Mouse (Mus musculus): ENCODE results near the gene Pqlc3. TPM values are rescaled to one million over a fixed set of nuclear protein-coding genes. Genes with fewer than 3 reads are reported as not detected.
A peak's percentile ranks its signal among the peaks of the same experiment; 100 is the strongest.

Pqlc3 gene
- 10.3 and 12.6 TPM in 2 replicates for polyA plus RNA-seq (2015; fragmentation: Nextera tagmentation; extraction: Ambion mirVana)

GRCm38 (mm10) chr12:16999739-17000497 lies at the start of gene Pqlc3:
Pqlc3 (minus strand) TSS chr12:17000408.
- Histone ChIP-seq H3K4me3 (replicated peaks) (peak within 1 kb of the TSS; percentile 56), H3K9me3 (no peaks in the 10 kb centered on the region), H3K9ac (peak within 1 kb of the TSS; percentile 39), H3K27me3 (replicated peaks) (no peaks in the 10 kb centered on the region), H3K4me1 (replicated peaks) (peaks cover 12% of the 10 kb centered on the region), H3K4me2 (replicated peaks) (peak within 1 kb of the TSS; percentile 83), H3K36me3 (no peaks in the 10 kb centered on the region; the same call in 1 of the 2 replicates), H3K27ac (peak within 1 kb of the TSS; percentile 66; the same call in 1 of the 2 replicates)
- WGBS = 1% methylated on average over 57 of the region's 57 CpGs
- peak; percentile 99 for ATAC-seq

- 97% methylated on average over 1 of the region's 1 CpGs for WGBS
- Histone ChIP-seq H3K27ac (no peak overlapping the region), H3K4me2 (replicated peaks) (no peak overlapping the region), H3K9me3 (no peaks in the 10 kb centered on the region), H3K9ac (no peak overlapping the region), H3K36me3 (no peaks in the 10 kb centered on the region), H3K27me3 (replicated peaks) (no peaks in the 10 kb centered on the region), H3K4me3 (replicated peaks) (no peak overlapping the region), H3K4me1 (replicated peaks) (no peaks in the 10 kb centered on the region)
- no peak for ATAC-seq
These were observed 49.6 kb upstream of the Pqlc3 start for GRCm38 (mm10) chr12:17049796-17050195.

GRCm38 (mm10) chr12:17048979-17049612 lies 48.9 kb upstream of the Pqlc3 start:
- ATAC-seq = no peak
- no peaks in the 10 kb centered on the region for H3K36me3 ChIP-seq
- H3K9me3 ChIP-seq = no peaks in the 10 kb centered on the region
- H3K4me1 ChIP-seq (replicated peaks) = no peaks in the 10 kb centered on the region
- no peaks in the 10 kb centered on the region for H3K27me3 ChIP-seq (replicated peaks)
- no peak overlapping the region for H3K4me3 ChIP-seq (replicated peaks)
- H3K4me2 ChIP-seq (replicated peaks) = no peak overlapping the region
- 76% methylated on average over 7 of the region's 7 CpGs for WGBS
- no peak overlapping the region for H3K27ac ChIP-seq
- H3K9ac ChIP-seq = no peak overlapping the region

- H3K4me3 ChIP-seq (replicated peaks) = no peak overlapping the region
- ATAC-seq = no peak
- 48% methylated on average over 5 of the region's 5 CpGs for WGBS
- no peaks in the 10 kb centered on the region for H3K4me1 ChIP-seq (replicated peaks)
- no peak overlapping the region for H3K27ac ChIP-seq
- H3K36me3 ChIP-seq = no peaks in the 10 kb centered on the region
- H3K9ac ChIP-seq = no peak overlapping the region
- no peak overlapping the region for H3K4me2 ChIP-seq (replicated peaks)
- no peaks in the 10 kb centered on the region for H3K27me3 ChIP-seq (replicated peaks)
- H3K9me3 ChIP-seq = no peaks in the 10 kb centered on the region
These were observed 43.1 kb upstream of the Pqlc3 start for GRCm38 (mm10) chr12:17043311-17043710.

GRCm38 (mm10) chr12:17040567-17040966 lies 40.4 kb upstream of the Pqlc3 start:
- ATAC-seq = no peak
- no peak overlapping the region for H3K4me2 ChIP-seq (replicated peaks)
- no peak overlapping the region for H3K9ac ChIP-seq
- no peaks in the 10 kb centered on the region for H3K4me1 ChIP-seq (replicated peaks)
- 24% methylated on average over 1 of the region's 1 CpGs for WGBS
- no peaks in the 10 kb centered on the region for H3K9me3 ChIP-seq
- no peak overlapping the region for H3K4me3 ChIP-seq (replicated peaks)
- no peak overlapping the region for H3K27ac ChIP-seq
- no peaks in the 10 kb centered on the region for H3K36me3 ChIP-seq
- H3K27me3 ChIP-seq (replicated peaks) = no peaks in the 10 kb centered on the region

GRCm38 (mm10) chr12:17039415-17039814 lies 39.2 kb upstream of the Pqlc3 start:
- H3K9ac ChIP-seq = no peak overlapping the region
- no peak overlapping the region for H3K4me2 ChIP-seq (replicated peaks)
- no peaks in the 10 kb centered on the region for H3K36me3 ChIP-seq
- no peak overlapping the region for H3K27ac ChIP-seq
- H3K9me3 ChIP-seq = no peaks in the 10 kb centered on the region
- ATAC-seq = no peak
- H3K4me1 ChIP-seq (replicated peaks) = no peaks in the 10 kb centered on the region
- H3K27me3 ChIP-seq (replicated peaks) = no peaks in the 10 kb centered on the region
- 76% methylated on average over 2 of the region's 2 CpGs for WGBS
- H3K4me3 ChIP-seq (replicated peaks) = no peak overlapping the region

- no peak overlapping the region for H3K4me2 ChIP-seq (replicated peaks)
- no peaks in the 10 kb centered on the region for H3K4me1 ChIP-seq (replicated peaks)
- H3K9me3 ChIP-seq = no peaks in the 10 kb centered on the region
- 68% methylated on average over 6 of the region's 6 CpGs for WGBS
- no peaks in the 10 kb centered on the region for H3K27me3 ChIP-seq (replicated peaks)
- H3K36me3 ChIP-seq = no peaks in the 10 kb centered on the region
- no peak overlapping the region for H3K4me3 ChIP-seq (replicated peaks)
- no peak for ATAC-seq
- H3K9ac ChIP-seq = no peak overlapping the region
- H3K27ac ChIP-seq = no peak overlapping the region
These were observed 38.0 kb upstream of the Pqlc3 start for GRCm38 (mm10) chr12:17038246-17038645.

- H3K4me3 ChIP-seq (replicated peaks) = no peak overlapping the region
- H3K27me3 ChIP-seq (replicated peaks) = no peaks in the 10 kb centered on the region
- H3K9me3 ChIP-seq = no peaks in the 10 kb centered on the region
- H3K4me1 ChIP-seq (replicated peaks) = no peaks in the 10 kb centered on the region
- no peak overlapping the region; the same call in 1 of the 2 replicates for H3K4me2 ChIP-seq (replicated peaks)
- H3K36me3 ChIP-seq = no peaks in the 10 kb centered on the region
- WGBS = 59% methylated on average over 14 of the region's 14 CpGs
- no peak overlapping the region for H3K9ac ChIP-seq
- no peak overlapping the region for H3K27ac ChIP-seq
- ATAC-seq = no peak
These were observed 36.9 kb upstream of the Pqlc3 start for GRCm38 (mm10) chr12:17037053-17037610.

GRCm38 (mm10) chr12:17036532-17036931 lies 36.3 kb upstream of the Pqlc3 start:
- Histone ChIP-seq H3K27me3 (replicated peaks) (no peaks in the 10 kb centered on the region), H3K9me3 (no peaks in the 10 kb centered on the region), H3K9ac (no peak overlapping the region), H3K36me3 (no peaks in the 10 kb centered on the region), H3K27ac (no peak overlapping the region), H3K4me2 (replicated peaks) (no peak overlapping the region), H3K4me3 (replicated peaks) (no peak overlapping the region), H3K4me1 (replicated peaks) (no peaks in the 10 kb centered on the region)
- WGBS = 70% methylated on average over 9 of the region's 9 CpGs
- no peak for ATAC-seq

- no peak for ATAC-seq
- H3K27me3 ChIP-seq (replicated peaks) = 0 out of 2 replicates have a peak, but pooled peaks cover 3% of the 10 kb centered on the region
- H3K4me2 ChIP-seq (replicated peaks) = no peak overlapping the region
- no peak overlapping the region for H3K4me3 ChIP-seq (replicated peaks)
- no peaks in the 10 kb centered on the region for H3K4me1 ChIP-seq (replicated peaks)
- 63% methylated on average over 2 of the region's 2 CpGs for WGBS
- H3K27ac ChIP-seq = no peak overlapping the region
- H3K9ac ChIP-seq = no peak overlapping the region
- no peaks in the 10 kb centered on the region for H3K9me3 ChIP-seq
- H3K36me3 ChIP-seq = no peaks in the 10 kb centered on the region
These were observed 34.9 kb upstream of the Pqlc3 start for GRCm38 (mm10) chr12:17035128-17035527.

- 82% methylated on average over 5 of the region's 5 CpGs for WGBS
- no peak for ATAC-seq
- Histone ChIP-seq H3K9ac (no peak overlapping the region), H3K9me3 (no peaks in the 10 kb centered on the region), H3K27me3 (replicated peaks) (0 out of 2 replicates have a peak, but pooled peaks cover 3% of the 10 kb centered on the region), H3K36me3 (no peaks in the 10 kb centered on the region), H3K27ac (no peak overlapping the region), H3K4me2 (replicated peaks) (no peak overlapping the region), H3K4me1 (replicated peaks) (no peaks in the 10 kb centered on the region), H3K4me3 (replicated peaks) (no peak overlapping the region)
These were observed 34.5 kb upstream of the Pqlc3 start for GRCm38 (mm10) chr12:17034671-17035070.

- Histone ChIP-seq H3K27ac (no peak overlapping the region), H3K4me2 (replicated peaks) (no peak overlapping the region), H3K9me3 (no peaks in the 10 kb centered on the region), H3K4me3 (replicated peaks) (no peak overlapping the region), H3K27me3 (replicated peaks) (0 out of 2 replicates have a peak, but pooled peaks cover 3% of the 10 kb centered on the region), H3K36me3 (no peaks in the 10 kb centered on the region), H3K9ac (no peak overlapping the region), H3K4me1 (replicated peaks) (no peaks in the 10 kb centered on the region)
- 72% methylated on average over 9 of the region's 9 CpGs for WGBS
- ATAC-seq = no peak
These were observed 33.2 kb upstream of the Pqlc3 start for GRCm38 (mm10) chr12:17033464-17033841.
